Mouse (Mus musculus) adrenal gland, adult 2 months (tissue): Measurements from ENCODE around the gene Pias4. TPM values are rescaled to one million over a fixed set of nuclear protein-coding genes. Genes with fewer than 3 reads are reported as not detected.
"Not testable (repeated sequence)": the region's sequence is repeated elsewhere in the genome, so short reads cannot be mapped to it uniquely, and the experiment has no call there.

ENCODE experiments used
- DNase-seq: peaks from one replicate; pipeline ENCODE4 v3.0.0; 2021
- polyA plus RNA-seq: library from polyadenylated mRNA; depleted of rRNA; stranded (reverse); fragments of >200 nt; gene quantifications from 2 replicates; pipeline ENCODE4 v1.2.3, GENCODE M21; 2012
- total RNA-seq, 2 experiments: library from RNA; stranded (reverse); gene quantifications; 2 replicates each; pipeline ENCODE4 v1.2.3; 2021

The Pias4 gene
- total and polyA plus RNA-seq, 3 experiments: 27.3 to 48.6 (median 29.8) TPM

DNA sequence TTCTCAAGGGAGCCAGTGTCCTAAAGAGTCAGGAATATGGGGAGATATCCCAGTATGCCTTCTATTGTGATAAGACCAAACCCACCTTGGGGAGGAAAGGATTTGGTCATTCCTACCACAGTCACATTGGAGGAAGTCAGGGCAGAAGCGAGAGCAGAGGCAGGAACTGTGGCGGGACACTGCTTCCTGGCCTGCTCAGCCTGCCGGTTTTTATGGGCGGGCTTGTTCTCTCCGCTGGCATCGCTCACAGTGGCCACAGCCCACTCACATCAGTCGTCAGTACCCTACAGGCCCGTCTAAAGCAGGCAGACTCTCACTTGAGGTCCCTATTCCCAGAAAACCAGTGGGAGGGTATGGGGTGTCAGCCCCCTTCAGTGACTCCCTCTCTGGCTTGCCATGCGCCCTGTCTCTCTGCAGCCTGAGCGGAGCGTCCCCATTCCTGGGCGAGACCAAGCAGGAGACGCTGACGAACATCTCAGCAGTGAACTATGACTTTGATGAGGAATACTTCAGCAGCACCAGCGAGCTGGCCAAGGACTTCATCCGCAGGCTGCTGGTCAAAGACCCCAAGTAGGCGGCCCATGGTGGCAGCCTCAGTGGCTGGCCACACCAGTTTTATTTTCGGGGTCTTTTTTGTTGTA, 23.7 kb upstream of the Pias4 start:
- peak; percentile 31 for DNase-seq

DNA sequence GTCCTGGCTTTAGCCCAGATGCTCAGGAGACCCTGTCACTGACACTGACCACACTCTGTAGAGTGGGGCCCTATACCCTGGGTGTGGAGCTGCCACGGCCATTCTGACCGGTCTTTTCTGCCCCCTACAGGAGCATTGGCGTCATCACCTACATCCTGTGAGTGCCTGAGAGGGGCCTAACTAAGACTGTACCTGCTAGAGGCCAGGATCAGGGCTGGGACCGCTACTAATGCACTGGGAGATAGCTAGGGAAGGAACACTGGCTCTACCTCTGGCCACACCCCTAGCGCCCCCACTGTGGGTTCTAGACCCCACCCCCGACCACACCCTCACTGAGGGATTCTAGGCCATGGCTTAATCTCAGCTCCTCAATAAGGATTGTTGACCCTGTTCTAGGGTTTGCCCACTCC, 23.2 kb upstream of the Pias4 start:
- DNase-seq: peak; percentile 29

DNA sequence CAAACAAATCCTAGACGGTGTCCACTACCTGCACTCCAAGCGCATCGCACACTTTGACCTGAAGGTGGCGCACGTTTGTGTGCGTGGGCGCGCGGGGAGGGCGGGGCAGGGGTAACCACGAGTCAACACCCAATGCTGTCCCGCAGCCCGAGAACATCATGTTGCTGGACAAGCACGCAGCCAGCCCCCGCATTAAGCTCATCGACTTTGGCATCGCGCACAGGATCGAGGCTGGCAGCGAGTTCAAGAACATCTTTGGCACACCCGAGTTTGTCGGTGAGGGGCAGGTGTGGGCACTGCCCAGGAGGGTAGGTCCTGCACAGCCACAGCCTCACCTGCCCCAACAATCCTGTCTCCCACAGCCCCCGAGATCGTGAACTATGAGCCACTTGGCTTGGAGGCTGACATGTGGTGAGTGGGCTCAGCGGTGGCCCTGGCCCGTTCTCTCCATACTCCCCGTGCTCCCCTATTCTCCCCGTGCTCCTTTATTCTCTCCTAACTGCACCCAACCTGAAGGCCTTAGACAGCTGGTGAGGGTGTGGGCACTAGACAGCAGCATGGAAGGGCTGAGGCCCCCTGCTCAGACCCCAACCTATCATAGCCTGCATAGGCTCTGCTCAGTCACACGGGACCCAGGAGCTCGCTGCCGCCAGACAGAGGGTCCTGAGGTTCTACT, 22.7 kb upstream of the Pias4 start:
- DNase-seq: peak; percentile 33

DNA sequence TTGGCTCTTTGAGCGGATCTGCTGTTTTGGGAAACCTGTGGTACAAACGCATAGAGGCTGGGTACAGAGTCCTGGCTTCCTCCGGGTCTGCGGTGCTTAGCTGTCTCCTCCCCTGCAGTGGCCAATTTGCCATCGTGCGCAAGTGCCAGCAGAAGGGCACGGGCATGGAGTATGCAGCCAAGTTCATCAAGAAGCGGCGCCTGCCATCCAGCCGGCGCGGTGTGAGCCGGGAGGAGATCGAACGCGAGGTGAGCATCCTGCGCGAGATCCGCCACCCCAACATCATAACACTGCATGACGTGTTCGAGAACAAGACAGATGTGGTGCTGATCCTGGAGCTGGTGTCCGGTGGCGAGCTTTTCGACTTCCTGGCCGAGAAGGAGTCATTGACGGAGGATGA, 22.1 kb upstream of the Pias4 start:
- DNase-seq: peak; percentile 18

DNA sequence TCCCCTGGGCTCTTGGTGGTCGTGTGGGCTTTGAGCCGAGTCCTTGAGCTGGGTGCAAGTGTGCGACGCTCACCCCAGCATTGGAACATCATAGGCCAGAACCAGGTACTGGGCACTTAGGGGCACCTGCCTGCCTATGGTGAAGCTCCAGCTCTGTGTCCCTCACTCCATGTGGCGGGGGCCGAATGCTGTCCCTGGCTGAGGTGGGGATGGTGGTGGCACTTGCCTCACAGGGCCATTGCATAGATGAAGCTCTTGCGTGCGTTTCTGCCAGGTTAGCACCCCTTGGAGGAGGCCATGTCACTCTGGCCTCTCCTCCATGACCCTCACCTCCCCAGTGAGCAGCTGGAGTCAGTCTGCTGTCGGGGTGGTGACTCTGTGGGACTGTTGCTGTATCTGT, 19.4 kb upstream of the Pias4 start:
- no peak for DNase-seq

DNA sequence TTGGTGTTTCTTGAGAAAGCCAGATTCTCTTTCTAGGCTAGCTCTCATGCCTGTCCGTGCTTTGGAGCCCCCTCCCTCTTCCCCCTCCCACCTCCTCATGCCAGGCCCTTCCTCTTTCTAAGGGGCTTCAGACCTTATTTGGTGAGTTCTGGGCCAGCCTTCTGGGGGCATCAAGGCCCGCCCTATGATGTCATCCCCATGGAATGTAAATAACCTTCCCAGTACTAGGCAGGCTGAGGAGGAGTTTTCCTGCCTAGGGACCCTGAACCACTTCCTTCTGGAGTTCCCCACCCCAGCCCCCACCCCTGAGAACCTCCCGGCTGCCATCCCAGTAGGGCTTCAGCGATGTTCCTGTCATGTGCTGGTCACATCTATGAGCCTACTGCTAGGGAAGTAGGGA, 17.0 kb upstream of the Pias4 start:
- peak; percentile 35 for DNase-seq

DNA sequence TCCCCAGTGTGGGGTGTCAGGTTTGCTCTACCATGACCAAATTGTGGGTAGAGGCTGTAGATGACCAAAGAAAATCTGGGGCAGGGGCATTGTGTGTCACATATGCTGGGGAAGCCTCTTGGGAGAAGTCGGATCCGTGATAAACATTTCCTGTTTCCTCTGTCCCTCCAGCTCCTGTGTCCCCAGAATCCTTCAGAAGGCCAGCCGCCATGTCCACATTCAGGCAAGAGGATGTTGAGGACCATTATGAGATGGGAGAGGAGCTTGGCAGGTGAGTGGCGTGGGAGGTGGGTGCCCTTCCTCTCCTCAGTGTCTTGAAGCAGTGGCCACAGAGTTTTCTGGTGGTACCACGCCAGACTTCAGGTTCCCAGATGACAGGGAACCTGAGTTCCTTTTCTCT, 16.1 kb upstream of the Pias4 start, which contains the start of gene 4930442H23Rik:
4930442H23Rik (minus strand) TSS at position 45 of the 400 bp plus-strand sequence.
- DNase-seq: no peak

DNA sequence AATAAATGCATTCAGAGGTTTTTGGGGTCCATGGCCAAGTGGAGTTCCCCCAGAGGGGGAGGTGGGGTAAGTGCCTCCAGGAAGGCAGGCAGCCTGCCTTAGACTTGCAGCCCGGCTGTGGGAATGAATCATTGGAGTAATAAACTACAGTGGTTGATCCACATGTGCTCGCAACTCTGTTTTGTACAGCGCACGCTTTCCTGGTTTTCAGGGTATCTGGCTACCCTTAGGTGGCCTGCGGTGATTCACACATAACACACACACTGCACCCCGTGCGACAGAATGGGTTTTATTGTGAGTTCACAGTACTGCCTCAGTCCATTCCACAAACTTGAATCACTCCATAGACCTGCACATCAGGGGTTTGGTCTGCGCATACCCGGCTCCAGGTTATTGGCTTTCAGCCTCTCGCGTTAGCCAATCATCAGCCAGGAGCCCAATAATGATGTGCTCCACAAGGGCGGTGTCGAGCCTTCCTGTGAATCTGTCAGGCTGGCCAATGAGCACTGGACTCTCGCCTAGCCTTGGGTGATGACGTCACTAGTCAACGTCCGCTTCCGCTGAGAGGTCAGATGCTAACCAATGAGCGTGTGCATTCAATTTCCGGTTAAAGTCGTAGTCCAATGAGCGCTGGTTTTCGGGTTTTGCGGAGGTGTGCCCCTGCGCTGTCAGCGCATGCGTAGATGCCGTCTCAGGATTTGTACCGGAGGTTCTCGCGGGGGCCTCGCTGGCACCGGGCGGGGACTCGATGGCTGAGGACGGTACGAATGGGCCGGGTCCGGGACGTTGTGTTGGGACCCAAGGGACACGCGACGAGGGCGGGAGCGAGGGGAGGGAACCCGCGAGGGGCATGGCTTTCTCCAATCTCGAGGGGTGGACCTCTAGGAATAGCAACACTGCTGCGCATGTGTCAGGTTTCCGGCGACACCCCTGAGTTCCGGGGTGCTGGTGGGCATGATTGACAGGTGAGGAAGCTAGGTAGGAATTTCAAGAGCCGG, 14.9 kb upstream of the Pias4 start, which contains the start of gene Dapk3:
Dapk3 (plus strand) TSS at position 670 of the 998 bp plus-strand sequence.
- peak; percentile 97 for DNase-seq

DNA sequence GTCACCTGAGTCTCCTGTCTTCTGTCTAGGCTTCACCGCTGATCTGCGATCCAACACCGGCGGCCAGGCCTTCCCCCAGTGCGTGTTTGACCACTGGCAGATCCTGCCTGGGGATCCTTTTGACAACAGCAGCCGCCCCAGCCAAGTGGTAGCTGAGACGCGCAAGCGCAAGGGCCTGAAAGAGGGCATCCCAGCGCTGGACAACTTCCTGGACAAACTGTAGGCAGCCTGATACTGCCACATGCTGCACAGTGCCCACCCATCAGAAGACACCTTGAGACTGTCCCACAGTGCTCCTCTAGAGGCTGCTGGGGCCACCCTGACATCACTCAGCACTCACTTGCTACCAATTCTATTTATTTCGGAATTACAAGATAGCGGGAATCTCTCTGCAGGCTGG, 14.1 kb upstream of the Pias4 start:
- DNase-seq: peak; percentile 25

DNA sequence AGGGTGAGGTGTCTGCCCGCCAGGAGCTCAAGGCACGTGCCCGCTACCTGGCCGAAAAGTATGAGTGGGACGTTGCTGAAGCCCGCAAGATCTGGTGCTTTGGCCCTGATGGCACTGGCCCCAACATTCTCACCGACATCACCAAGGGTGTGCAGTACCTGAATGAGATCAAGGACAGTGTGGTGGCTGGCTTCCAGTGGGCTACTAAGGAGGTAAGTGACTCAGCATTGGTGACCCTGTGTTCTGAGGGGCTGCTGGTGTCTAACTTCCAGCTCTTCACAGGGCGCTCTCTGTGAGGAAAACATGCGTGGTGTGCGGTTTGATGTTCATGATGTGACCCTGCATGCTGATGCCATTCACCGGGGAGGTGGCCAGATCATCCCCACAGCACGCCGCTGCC, 13.2 kb upstream of the Pias4 start:
- no peak for DNase-seq

DNA sequence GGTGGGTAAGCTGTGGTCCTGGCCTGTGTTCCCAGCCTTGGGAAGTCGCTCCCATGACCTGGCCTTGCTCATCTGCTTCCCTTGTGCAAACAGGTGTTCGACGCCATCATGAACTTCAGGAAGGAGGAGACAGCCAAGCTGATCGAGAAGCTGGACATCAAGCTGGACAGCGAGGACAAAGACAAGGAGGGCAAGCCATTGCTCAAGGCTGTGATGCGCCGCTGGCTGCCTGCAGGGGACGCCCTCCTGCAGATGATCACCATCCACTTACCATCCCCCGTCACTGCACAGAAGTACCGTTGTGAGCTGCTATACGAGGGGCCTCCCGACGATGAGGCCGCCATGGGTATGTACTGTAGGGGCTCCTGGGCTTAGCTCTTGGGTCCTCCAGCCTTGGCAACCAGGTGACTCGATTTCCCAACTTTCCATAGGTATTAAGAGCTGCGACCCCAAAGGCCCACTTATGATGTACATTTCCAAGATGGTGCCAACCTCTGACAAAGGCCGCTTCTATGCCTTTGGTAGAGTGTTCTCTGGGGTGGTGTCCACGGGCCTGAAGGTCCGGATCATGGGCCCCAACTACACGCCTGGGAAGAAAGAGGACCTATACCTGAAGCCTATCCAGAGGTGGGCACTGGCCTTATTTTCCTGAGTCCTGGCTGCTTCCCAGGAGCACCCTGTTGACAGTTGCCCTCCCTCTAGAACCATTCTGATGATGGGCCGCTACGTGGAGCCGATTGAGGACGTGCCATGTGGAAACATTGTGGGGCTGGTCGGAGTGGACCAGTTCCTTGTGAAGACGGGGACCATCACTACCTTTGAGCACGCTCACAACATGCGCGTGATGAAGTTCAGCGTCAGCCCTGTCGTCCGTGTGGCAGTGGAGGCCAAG, 12.0 kb upstream of the Pias4 start:
- DNase-seq: no peak

DNA sequence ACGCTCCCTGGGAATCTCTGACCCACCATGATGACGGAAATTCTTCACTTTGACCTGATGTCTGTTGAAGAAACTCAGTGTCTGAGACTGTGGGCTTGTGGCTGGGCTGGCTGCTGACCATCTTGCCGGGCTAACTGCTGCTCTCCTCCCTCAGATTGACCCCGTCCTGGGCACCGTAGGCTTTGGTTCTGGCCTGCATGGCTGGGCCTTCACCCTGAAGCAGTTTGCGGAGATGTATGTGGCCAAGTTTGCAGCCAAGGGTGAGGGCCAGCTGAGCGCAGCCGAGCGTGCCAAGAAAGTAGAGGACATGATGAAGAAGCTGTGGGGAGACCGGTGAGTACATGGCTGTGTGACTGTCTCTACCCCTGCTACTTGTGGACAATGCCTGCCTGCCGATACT, 11.2 kb upstream of the Pias4 start:
- peak; percentile 10 for DNase-seq

DNA sequence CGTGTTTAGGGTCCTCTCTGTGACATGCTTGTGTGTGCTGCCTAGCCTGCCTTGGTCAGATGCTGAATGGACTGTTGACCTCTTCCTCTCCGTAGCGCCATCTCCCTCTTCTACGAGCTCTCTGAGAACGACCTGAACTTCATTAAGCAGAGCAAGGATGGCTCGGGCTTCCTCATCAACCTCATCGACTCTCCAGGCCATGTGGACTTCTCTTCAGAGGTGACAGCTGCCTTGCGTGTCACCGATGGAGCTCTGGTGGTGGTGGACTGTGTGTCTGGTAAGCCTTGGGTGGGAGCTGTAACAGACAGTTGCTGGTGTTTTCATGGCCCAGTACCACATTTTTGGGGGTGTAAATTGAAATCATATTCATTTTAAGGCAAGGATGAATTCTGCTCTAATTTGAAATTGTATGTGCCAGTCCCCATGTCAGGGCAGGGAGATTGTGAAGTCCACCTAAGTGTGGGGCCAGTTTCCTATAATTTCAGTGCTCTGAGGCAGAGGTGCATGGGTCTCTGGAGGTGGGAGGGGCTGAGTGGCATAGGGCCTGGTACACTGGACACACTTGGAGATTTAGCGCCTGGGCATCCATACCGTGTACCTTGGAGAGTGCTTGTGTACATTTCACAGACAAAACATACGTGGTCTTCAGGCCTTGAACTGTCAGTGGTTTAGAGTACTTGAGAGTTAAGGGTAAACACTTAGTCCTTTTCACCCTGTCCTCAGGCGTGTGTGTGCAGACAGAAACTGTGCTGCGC, 10.4 kb upstream of the Pias4 start:
- DNase-seq: peak; percentile 37

DNA sequence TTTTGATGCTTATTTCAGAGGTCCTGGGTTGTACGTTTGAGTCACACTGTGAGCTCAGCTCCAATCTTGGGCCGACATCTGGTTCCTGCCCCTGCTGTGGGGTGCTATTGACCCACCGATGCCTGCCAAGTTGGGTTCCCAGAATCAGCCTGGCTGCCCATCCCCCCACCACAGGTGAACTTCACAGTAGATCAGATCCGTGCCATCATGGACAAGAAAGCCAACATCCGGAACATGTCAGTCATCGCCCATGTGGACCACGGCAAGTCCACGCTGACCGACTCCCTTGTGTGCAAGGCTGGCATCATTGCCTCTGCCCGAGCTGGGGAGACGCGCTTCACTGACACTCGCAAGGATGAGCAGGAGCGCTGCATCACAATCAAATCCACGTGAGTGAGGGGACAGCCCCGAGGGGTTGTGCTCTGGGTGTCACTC, 9.8 kb upstream of the Pias4 start:
- peak; percentile 71 for DNase-seq

DNA sequence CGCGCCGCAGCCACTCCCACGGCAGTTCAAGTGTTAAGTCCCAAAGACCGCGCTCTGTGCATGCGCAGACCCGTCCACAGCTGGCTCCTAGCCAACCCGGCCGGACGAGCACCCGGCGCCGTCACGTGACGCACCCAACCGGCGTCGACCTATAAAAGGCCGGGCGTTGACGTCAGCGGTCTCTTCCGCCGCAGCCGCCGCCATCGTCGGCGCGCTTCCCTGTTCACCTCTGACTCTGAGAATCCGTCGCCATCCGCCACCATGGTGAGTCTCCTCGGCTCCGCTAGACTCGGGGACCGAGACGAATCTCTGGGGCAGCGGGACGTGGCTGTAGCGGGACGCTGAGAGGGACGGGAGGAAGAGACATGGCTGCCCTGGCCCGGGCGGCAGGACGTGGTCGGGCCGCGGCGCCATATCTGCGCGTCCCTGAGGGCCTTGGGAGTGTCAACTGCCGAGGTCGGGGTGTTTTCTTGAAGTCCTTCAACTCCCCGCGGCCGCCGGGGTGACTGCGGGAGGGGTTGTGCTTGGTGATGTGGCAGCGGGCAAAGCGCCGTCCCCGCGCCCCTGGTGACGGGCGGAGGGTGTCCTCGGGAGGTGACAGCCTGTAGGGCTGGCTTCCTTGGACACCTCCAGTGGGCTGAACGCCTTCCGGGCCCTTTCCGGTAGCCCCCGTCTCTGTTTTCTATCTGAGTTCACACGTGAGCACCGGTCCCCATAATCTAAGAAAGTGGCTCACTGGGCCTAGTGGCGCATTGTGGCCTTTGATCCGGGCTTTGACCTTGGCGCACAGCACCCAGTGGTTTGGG, 8.9 kb upstream of the Pias4 start, which contains the start of gene Eef2:
Eef2 (plus strand) TSS at position 166 of the 806 bp plus-strand sequence.
- DNase-seq: peak; percentile 98

DNA sequence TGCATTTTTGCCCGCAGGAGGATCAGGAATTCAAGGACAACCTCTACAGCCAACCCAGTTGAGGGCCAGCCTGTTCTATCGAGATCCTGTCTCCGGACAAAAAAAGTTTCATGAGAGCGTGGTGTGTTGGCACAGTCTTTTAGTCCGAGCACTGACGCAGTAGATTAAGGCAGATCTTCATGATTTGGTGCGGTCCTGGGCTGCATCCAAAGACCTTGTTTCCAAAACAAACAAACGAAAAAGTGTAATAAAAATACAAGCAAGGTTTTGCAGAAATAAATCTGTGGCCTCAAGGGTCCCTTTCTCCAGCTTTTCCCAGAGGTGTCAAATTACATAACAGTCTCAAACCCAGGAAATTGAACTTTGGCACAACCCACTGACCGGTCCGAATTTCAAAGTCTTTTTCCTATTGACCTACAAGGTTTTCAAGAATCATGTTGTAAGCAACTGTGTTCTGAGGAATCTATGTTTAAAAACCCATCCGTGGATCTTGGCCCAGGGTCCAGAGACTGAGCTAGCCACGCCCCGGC, 8.3 kb upstream of the Pias4 start:
- DNase-seq: peak; percentile 73

DNA sequence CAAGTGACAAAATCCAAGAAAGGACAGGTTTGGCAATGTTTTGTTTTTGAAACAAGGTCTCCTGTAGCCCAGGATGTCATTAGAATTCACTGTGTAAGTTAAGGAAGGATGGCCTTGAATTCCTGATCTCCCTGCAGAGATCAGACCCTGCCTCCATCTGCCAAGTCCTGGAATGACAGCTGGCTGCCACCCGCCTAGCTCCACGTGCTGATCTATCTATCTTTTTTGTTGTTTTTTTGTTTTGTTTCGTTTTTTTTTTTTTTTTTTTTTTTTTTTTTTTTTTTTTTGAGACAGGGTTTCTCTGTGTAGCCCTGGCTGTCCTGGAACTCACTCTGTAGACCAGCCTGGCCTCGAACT, 7.6 kb upstream of the Pias4 start:
- not testable (repeated sequence) for DNase-seq

DNA sequence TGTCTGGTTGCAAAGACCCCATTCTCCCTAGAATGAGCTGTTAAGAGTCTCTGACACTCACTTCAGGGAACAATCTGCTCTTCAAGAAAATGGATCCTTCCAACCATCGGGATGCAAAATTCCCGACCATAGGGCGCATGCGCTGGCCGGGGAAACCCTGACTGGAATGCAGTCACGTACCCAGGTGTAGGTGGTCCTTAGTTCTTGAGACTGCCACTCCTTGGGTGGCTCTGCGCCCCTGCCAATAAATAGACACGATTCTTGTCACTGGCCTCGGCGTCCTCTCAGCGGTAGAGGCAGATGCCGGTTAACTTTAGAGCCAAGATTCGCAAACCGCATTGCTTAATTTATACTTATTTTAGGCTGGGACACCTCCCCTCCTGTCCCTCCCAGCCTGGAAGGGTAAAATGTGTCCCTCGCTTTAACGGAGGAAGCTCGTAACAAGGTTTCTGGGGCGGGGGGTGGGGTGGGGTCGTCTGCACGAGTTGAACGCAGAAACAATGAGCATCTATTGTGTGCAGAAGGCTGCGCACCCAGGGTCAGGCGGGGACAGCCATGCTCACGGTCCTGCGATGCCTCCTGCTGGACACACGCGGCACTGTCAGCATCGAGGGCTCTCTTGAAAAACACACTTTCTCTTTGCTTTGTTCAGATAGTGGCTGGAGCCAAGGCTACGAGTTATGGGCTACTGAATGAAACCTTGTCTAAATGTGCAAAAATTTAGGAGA, 7.1 kb upstream of the Pias4 start:
- peak; percentile 90 for DNase-seq

DNA sequence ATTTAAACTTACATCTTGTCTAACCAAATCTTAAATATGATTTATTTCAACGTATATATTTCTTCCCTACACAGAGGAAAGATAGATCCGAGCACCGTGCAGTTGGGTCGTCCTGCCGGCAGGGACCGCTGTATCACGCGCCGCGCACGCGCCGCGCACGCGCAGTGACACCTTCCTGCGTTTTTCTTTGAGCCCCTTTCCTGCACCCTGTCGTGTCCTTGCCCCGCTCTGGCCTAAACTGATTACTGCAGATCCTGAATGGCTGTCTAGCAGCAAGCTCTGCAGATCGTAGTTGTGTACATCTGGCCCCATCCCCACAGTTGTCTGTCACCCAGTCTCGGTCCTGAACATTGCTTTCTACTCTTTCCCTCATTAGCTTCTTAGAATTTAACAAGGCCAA, 5.4 kb upstream of the Pias4 start:
- DNase-seq: peak; percentile 89
